Mouse (Mus musculus): ENCODE results near the gene Chdh.

GRCm38 (mm10) chr14:29976927-29977326 lies 31.9 kb upstream of the Chdh start:
- TF ChIP-seq CTCF (IDR thresholded peaks at IDR 0.05; ENCODE audit: low read depth) (no peak), EP300 (optimal IDR thresholded peaks at IDR 0.05) (no peak)

All from stomach, postnatal 0 days (tissue).